Mouse (Mus musculus): ENCODE measurements around the gene Btnl10.

- TF ChIP-seq CTCF (IDR thresholded peaks at IDR 0.05; ENCODE audit: borderline replicate concordance, control insufficient read depth, extremely low read depth, insufficient read depth, low read length, poor library complexity) = no peak
- TF ChIP-seq POLR2A (IDR thresholded peaks at IDR 0.05; ENCODE audit: control insufficient read depth, extremely low read depth, insufficient read depth, low read length, poor library complexity) = no peak
Measured at GRCm38 (mm10) chr11:58955868-58956257, 38.2 kb downstream of the Btnl10 start.
